Mouse (Mus musculus) embryonic facial prominence, embryonic 12.5 days (tissue): ENCODE measurements at regions not wholly inside any gene's neighbourhood (a gene's known extent, or its start where the extent isn't known, plus 50 kb on each side); places are given as distances from the start of the nearest gene placed in this dataset.
A peak's percentile ranks its signal among the peaks of the same experiment; 100 is the strongest.
"Not testable (repeated sequence)": the region's sequence is repeated elsewhere in the genome, so short reads cannot be mapped to it uniquely, and the experiment has no call there.

Experiments used
- ATAC-seq: fragments of 200-750 bp; cut with Nextera tagmentation; 2 replicates; pipeline ENCODE4 v1.8.0; 2017; ENCODE audit not compliant: insufficient number of reproducible peaks, insufficient read depth, low FRiP score, low TSS enrichment
- H3K27ac ChIP-seq: fragments of 300-500 bp; sonication (generic); 2 replicates; pipeline ENCODE4 v1.5.1; 2016; ENCODE audit warnings: mild to moderate bottlenecking
- H3K27me3 ChIP-seq: fragments of 300-500 bp; sonication (generic); 2 replicates; pipeline ENCODE4 v1.6.1; 2016; ENCODE audit warnings: mild to moderate bottlenecking, moderate library complexity
- H3K36me3 ChIP-seq: fragments of 300-500 bp; sonication (generic); 2 replicates; pipeline ENCODE4 v1.6.1; 2016; ENCODE audit warnings: mild to moderate bottlenecking
- H3K4me1 ChIP-seq: fragments of 300-500 bp; sonication (generic); 2 replicates; pipeline ENCODE4 v1.6.1; 2016
- H3K4me2 ChIP-seq: fragments of 300-500 bp; sonication (generic); replicated peaks from 2 replicates; pipeline ENCODE4 v1.6.1; 2016; ENCODE audit warnings: mild to moderate bottlenecking, moderate library complexity
- H3K4me3 ChIP-seq: fragments of 300-500 bp; sonication (generic); 2 replicates; pipeline ENCODE4 v1.5.1; 2016; ENCODE audit warnings: mild to moderate bottlenecking
- H3K9ac ChIP-seq: fragments of 300-500 bp; sonication (generic); 2 replicates; pipeline ENCODE4 v1.6.1; 2016; ENCODE audit warnings: mild to moderate bottlenecking, moderate library complexity
- H3K9me3 ChIP-seq: fragments of 300-500 bp; sonication (generic); 2 replicates; pipeline ENCODE4 v1.6.1; 2016; ENCODE audit warnings: mild to moderate bottlenecking, moderate library complexity
- WGBS: fragments of 180-500 bp; shearing (Covaris S2); methylation state at CpG from one replicate; pipeline ENCODE4 v1.1.7; 2016; 5-methylcytosine and 5-hydroxymethylcytosine counted together

- H3K4me2 ChIP-seq, H3K36me3 ChIP-seq, H3K27ac ChIP-seq, H3K4me3 ChIP-seq, ATAC-seq, H3K9me3 ChIP-seq, H3K27me3 ChIP-seq, H3K9ac ChIP-seq, H3K4me1 ChIP-seq: not testable (repeated sequence)
- 24% methylated on average over 2 of the region's 2 CpGs for WGBS
These were observed 78.5 kb downstream of the 1700010I14Rik start for GRCm38 (mm10) chr17:9066633-9067032.

DNA sequence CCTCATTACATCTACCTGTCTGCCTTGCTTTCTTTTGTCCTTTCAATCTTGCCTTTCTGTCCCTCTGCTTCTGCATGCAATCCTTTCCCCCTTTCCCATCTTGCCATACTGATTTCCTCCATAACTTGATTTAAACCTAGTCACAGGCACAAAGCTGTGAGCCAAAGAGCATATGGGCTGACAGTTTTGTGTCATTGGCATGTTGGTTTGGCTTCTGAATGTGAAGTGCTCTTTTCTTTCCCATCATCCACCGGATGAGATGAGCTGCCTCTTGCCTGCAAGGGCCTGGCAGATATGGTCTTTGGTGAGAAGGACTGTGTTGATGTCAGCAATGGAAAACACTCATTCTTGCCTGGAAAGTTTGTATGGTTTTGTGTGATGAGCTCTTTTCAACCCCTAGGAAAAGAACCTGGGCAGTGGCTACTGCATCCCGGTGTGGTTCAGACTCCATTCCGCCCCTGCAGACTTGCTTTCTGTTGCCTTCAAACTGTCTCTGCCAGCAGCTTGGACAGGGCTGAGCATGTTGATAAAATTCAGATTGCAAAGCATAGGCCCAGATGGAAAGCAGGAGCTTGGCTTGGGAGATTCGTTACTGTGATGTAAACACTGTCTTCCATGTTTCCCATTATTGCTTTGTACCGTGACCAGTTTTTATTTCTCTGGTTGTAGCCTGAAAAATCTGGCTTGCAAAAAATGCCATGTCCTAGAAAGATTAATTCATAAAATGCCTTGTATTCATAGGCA, 80.9 kb downstream of the 1700010I14Rik start:
- Histone ChIP-seq H3K9ac (no peak overlapping the region), H3K9me3 (no peaks in the 10 kb centered on the region), H3K4me3 (no peak overlapping the region), H3K4me1 (no peaks in the 10 kb centered on the region), H3K36me3 (no peaks in the 10 kb centered on the region), H3K4me2 (no peak overlapping the region), H3K27ac (no peak overlapping the region), H3K27me3 (no peaks in the 10 kb centered on the region)
- no peak for ATAC-seq
- 86% methylated on average over 5 of the region's 5 CpGs for WGBS

DNA sequence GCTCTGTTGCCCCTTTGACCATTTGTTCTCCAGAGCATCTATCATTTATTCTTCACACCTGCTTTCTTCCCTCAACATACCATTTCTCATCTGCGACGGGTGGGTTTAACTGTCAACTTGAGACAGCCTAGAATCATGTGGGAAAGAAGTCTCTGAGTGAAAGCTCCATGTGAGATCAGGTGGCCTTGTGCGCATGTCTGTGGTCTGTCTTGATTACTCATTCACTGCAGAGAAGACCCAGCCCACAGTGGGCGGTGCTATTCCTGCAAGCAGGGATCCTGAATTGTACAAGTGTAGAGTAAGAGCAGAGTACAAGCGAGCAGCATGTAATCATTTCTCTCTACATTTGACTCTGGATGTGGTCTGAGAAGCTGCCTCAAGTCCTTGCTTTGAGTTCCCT, 95.5 kb downstream of the 1700010I14Rik start:
- 89% methylated on average over 5 of the region's 5 CpGs for whole genome bisulfite sequencing
- no peaks in the 10 kb centered on the region for H3K9me3 ChIP-seq

GRCm38 (mm10) chr17:9127866-9128265, 139.7 kb downstream of the 1700010I14Rik start:
- no peak overlapping the region for H3K27ac ChIP-seq
- H3K36me3 ChIP-seq = no peaks in the 10 kb centered on the region
- no peak overlapping the region for H3K4me3 ChIP-seq
- no peak for ATAC-seq
- no peaks in the 10 kb centered on the region for H3K9me3 ChIP-seq
- H3K9ac ChIP-seq = no peak overlapping the region
- 60% methylated on average over 8 of the region's 8 CpGs for WGBS
- no peaks in the 10 kb centered on the region for H3K27me3 ChIP-seq
- H3K4me1 ChIP-seq = no peaks in the 10 kb centered on the region
- H3K4me2 ChIP-seq = no peak overlapping the region

More for the DNA sequence above, 95.5 kb downstream of the 1700010I14Rik start:
- Histone ChIP-seq H3K4me3 (no peak overlapping the region), H3K9ac (no peak overlapping the region), H3K4me1 (no peaks in the 10 kb centered on the region), H3K27me3 (no peaks in the 10 kb centered on the region), H3K36me3 (no peaks in the 10 kb centered on the region), H3K4me2 (no peak overlapping the region), H3K27ac (no peak overlapping the region)
- ATAC-seq = no peak

DNA sequence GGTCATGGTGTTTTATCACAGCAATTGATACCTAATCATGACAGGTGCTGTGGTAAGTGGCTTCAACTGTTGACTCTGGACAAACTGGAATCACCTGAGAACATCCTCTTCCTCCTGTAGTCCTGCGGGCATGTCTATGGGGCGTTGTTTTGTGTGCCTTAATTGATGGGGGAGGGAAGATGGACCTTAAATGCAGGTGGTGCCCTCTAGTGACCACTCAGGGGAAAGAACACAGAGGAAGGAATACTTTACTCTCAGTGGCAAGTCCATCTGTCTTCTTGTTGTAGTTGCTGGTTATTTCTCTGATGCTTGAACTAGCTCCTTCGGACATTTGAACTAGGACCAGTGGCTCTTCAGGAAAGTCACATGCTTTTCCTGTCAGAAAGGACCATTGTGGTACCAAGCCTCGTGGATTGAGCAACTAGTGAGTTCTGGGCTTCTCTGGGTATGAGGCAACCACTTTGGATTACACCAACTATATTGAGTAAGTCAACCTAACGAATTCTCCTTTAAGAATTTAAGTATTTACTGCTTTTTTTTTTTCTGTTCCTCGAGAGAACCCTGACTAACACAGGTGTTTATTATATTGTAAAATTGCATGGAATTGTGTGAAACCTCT, 157.6 kb downstream of the 1700010I14Rik start:
- no peaks in the 10 kb centered on the region for H3K27me3 ChIP-seq
- no peak overlapping the region for H3K4me3 ChIP-seq
- no peak overlapping the region for H3K4me2 ChIP-seq
- H3K9me3 ChIP-seq = no peaks in the 10 kb centered on the region
- no peak overlapping the region for H3K9ac ChIP-seq
- WGBS = 54% methylated on average over 6 of the region's 6 CpGs
- no peaks in the 10 kb centered on the region for H3K4me1 ChIP-seq
- ATAC-seq = no peak
- H3K36me3 ChIP-seq = no peaks in the 10 kb centered on the region
- H3K27ac ChIP-seq = no peak overlapping the region

- no peaks in the 10 kb centered on the region for H3K9me3 ChIP-seq
- H3K27ac ChIP-seq = no peak overlapping the region
- no peaks in the 10 kb centered on the region for H3K27me3 ChIP-seq
- H3K4me2 ChIP-seq = no peak overlapping the region
- ATAC-seq = no peak
- WGBS = 81% methylated on average over 1 of the region's 1 CpGs
- H3K4me1 ChIP-seq = no peaks in the 10 kb centered on the region
- H3K4me3 ChIP-seq = no peak overlapping the region
- H3K9ac ChIP-seq = no peak overlapping the region
- H3K36me3 ChIP-seq = no peaks in the 10 kb centered on the region
These were observed 162.5 kb downstream of the 1700010I14Rik start for GRCm38 (mm10) chr17:9150654-9151053.

DNA sequence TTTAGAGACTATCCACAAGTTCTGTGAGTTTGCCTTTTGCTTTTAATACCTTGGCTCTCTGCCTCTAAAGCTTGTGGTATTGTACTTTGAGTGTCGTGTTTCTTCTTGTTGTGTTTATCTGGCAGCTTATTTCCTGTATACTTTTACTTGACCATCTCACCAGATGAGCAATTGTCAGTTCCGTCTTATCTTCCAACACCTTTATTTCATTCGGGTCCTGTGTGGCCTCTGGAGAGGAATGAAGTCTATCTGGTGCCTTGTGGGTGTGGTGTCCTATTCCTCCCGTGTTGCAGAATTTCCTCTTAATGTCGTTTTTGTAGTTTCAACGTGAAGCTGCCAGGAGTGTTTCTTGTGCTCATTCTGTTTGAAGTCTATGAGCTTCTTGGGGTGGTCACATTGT, 174.0 kb downstream of the 1700010I14Rik start:
- H3K27me3 ChIP-seq = no peaks in the 10 kb centered on the region
- WGBS = 78% methylated on average over 6 of the region's 6 CpGs

GRCm38 (mm10) chr17:9162676-9163075, 174.5 kb downstream of the 1700010I14Rik start:
- Histone ChIP-seq H3K4me1 (peaks cover 5% of the 10 kb centered on the region; the same call in 1 of the 2 replicates), H3K27me3 (no peaks in the 10 kb centered on the region), H3K27ac (no peak overlapping the region), H3K4me2 (no peak overlapping the region), H3K9ac (no peak overlapping the region), H3K36me3 (no peaks in the 10 kb centered on the region), H3K4me3 (no peak overlapping the region), H3K9me3 (no peaks in the 10 kb centered on the region)
- no peak for ATAC-seq
- 92% methylated on average over 5 of the region's 5 CpGs for WGBS

More for the DNA sequence above, 174.0 kb downstream of the 1700010I14Rik start:
- Histone ChIP-seq H3K4me3 (no peak overlapping the region), H3K4me1 (peaks cover 3% of the 10 kb centered on the region; the same call in 1 of the 2 replicates), H3K36me3 (no peaks in the 10 kb centered on the region), H3K9me3 (no peaks in the 10 kb centered on the region), H3K9ac (no peak overlapping the region), H3K27ac (no peak overlapping the region), H3K4me2 (no peak overlapping the region)
- no peak for ATAC-seq

DNA sequence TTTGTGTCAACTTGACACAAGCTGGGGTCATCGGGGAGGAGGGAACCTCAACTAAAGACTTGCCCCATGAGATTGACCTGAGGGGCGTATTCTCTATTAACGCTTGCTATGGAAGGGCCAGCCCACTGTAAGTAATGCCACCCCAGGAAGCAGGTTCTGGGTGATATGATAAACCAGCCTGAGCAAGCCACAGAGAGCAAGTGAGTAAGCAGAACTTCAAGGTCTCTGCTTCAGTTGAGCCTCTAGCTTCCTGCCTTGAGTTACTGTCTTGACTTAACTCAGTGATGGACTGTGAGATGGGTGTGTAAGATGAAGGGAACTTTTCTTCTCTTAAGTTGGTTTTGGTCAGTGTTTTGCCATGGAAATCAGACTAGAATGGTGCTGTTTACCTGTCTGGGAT, 175.2 kb downstream of the 1700010I14Rik start:
- Histone ChIP-seq H3K4me2 (no peak overlapping the region), H3K27ac (no peak overlapping the region), H3K36me3 (no peaks in the 10 kb centered on the region), H3K9ac (no peak overlapping the region), H3K4me3 (no peak overlapping the region), H3K9me3 (no peaks in the 10 kb centered on the region), H3K4me1 (peaks cover 9% of the 10 kb centered on the region; the same call in 1 of the 2 replicates), H3K27me3 (no peaks in the 10 kb centered on the region)
- no peak for ATAC-seq
- WGBS = 88% methylated on average over 3 of the region's 3 CpGs

DNA sequence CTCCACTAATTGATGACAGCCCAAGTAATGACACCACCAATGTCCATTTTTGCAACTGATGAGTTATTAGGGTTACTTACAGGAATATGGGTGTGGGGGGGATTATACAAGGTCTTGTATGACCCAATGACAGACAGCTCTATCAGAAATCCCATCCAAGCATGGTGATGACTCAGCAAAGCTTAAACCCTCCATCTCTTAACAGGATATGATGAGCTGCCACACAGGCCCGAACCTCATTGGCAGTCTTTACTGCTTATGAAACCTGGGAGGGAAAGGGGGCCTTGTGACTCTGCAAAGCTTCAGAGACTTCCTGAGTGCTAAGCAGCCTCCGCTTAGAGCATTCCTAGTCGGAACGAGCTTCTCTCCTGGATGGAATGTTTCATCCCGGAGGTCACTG, 176.4 kb downstream of the 1700010I14Rik start:
- no peaks in the 10 kb centered on the region for H3K9me3 ChIP-seq

GRCm38 (mm10) chr17:9167161-9167560, 179.0 kb downstream of the 1700010I14Rik start:
- Histone ChIP-seq H3K27me3 (no peaks in the 10 kb centered on the region), H3K4me2 (peak overlapping the region; percentile 95), H3K4me1 (peaks cover 12% of the 10 kb centered on the region), H3K4me3 (peak overlapping the region; percentile 40), H3K36me3 (no peaks in the 10 kb centered on the region), H3K9me3 (no peaks in the 10 kb centered on the region), H3K9ac (peak overlapping the region; percentile 49), H3K27ac (no peak overlapping the region)
- under 1% methylated on average over 10 of the region's 10 CpGs for WGBS
- ATAC-seq = no peak

More for the DNA sequence above, 176.4 kb downstream of the 1700010I14Rik start:
- no peaks in the 10 kb centered on the region for H3K27me3 ChIP-seq
- H3K4me1 ChIP-seq = peaks cover 9% of the 10 kb centered on the region
- H3K36me3 ChIP-seq = no peaks in the 10 kb centered on the region
- H3K9ac ChIP-seq = no peak overlapping the region
- H3K27ac ChIP-seq = no peak overlapping the region
- ATAC-seq = no peak
- no peak overlapping the region for H3K4me2 ChIP-seq
- H3K4me3 ChIP-seq = no peak overlapping the region
- 91% methylated on average over 5 of the region's 5 CpGs for WGBS

- peak overlapping the region; percentile 49 for H3K9ac ChIP-seq
- WGBS = under 1% methylated on average over 20 of the region's 20 CpGs
- peaks cover 12% of the 10 kb centered on the region for H3K4me1 ChIP-seq
- ATAC-seq = no peak
- H3K4me2 ChIP-seq = peak overlapping the region; percentile 95
- H3K36me3 ChIP-seq = no peaks in the 10 kb centered on the region
- no peaks in the 10 kb centered on the region for H3K27me3 ChIP-seq
- no peaks in the 10 kb centered on the region for H3K9me3 ChIP-seq
- no peak overlapping the region for H3K27ac ChIP-seq
- H3K4me3 ChIP-seq = peak overlapping the region; percentile 40
These were observed 179.6 kb downstream of the 1700010I14Rik start for GRCm38 (mm10) chr17:9167571-9168201.
